Mouse (Mus musculus) monocyte, adult 2 months (primary cell): ENCODE data around the gene Rangrf.
"Not testable (repeated sequence)": the region's sequence is repeated elsewhere in the genome, so short reads cannot be mapped to it uniquely, and the experiment has no call there.

Source experiments
- DNase-seq, 2 experiments: peaks; one replicate each; pipeline ENCODE4 v3.0.0; 2022; ENCODE audit warnings: low spot score in 2 of 2, low read depth in 1 of 2

Rangrf gene

DNA sequence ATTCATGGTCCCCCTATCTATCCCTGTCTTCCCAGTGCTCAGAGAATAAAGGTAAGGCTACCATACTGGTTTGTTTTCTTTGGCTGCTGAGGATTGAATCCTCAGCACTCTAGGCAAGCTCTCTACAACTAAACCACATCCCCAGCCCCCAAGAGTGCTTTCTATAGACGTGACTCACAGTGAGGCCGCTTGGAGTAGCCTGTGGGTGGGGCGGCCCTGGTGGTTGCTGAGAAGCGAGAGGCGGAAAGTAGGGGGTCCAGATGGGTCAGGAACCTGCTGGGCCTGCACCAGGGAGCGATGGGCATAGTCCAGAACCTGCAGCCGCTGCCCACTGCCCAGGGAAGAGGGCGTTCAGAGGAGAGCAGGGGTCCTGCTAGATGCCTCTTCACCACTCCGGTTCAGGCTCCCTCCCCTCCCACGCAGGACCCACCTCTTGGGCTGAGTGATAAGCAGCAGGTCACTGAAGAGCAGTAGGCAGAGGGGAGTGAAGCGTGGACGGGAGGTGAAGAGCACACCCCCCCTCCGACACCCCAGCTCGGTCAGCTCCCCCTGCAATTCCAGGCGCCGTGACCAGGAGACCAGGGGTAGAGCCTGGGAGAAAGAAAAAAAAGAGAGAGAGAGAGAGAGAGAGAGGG lies 28.1 kb downstream of the Rangrf start:
- no peak for DNase-seq

DNA sequence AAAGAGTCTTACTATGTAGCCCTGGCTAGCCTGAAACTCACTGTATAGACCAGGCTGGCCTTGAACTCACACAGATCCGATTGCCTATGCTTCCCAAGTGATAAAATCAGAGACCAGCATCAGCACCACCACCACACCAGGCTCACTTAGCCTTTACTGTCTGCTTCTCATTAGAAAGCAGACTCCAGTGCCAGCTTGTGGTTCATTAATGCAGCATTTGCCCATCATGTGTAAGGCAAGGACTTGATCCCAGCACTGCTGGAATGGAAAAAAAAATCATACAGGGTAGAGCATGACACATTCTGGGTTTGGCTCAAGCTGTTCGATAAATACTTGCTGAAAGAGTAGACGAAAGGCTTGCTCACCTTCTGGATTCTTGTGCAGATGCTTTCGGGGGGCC lies 29.0 kb downstream of the Rangrf start:
- DNase-seq: no peak

DNA sequence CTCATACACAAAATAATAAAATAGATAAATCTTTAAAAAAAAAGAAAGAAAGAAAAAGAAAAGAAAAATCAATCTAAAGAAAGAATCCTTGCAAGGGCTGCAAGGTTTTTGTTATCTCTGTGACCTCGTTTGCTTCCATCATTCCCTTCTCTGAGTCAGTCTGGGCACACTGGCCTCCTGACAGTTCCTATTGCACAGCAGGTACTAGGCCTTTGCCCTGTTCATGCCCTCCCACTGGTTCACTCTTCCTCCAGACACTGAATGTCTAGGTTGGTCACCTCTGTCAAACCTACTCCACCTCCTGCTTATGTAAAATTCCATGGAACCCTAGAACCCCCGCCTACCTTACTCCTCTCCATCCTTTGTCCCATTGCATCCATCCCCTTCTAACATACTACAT lies 29.7 kb downstream of the Rangrf start:
- DNase-seq: no peak

DNA sequence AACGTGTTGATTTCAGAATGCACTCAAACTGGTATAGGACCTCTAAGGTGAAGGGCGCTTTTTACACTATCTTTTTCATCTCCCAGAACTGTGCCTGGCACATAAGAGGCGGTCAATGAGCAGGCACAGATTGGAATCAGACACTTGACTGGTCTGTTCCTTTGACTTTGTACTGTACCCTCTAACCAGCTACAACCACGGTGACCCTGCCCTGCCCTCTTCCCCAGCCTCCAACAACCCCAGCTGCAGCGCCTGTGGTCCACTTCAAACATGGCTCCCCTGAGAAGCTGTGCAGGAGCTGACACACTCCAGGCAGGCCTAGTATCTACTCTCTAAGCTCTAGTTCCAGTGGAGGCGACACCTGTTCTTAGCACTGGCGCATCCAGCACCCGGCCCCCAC lies 32.3 kb downstream of the Rangrf start:
- no peak for DNase-seq

DNA sequence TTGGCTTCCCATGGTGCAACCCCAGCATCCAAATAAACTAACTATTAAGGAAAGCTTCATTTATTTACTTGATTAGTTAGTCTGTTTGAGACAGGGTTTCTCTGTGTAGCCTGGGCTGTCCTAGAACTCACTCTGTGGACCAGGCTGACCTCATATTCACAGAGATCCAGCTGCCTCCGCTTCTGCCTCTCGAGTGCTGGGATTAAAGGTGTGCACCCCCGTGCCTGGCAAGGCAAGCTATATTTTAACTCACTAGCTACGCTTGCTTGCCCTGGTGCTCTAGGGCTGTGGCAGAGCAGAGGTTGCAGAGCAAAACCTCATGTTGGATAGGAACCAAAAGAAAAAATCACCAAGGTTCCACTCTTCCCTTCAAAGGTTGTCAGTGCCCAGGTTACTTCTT lies 34.5 kb downstream of the Rangrf start:
- DNase-seq: no peak

DNA sequence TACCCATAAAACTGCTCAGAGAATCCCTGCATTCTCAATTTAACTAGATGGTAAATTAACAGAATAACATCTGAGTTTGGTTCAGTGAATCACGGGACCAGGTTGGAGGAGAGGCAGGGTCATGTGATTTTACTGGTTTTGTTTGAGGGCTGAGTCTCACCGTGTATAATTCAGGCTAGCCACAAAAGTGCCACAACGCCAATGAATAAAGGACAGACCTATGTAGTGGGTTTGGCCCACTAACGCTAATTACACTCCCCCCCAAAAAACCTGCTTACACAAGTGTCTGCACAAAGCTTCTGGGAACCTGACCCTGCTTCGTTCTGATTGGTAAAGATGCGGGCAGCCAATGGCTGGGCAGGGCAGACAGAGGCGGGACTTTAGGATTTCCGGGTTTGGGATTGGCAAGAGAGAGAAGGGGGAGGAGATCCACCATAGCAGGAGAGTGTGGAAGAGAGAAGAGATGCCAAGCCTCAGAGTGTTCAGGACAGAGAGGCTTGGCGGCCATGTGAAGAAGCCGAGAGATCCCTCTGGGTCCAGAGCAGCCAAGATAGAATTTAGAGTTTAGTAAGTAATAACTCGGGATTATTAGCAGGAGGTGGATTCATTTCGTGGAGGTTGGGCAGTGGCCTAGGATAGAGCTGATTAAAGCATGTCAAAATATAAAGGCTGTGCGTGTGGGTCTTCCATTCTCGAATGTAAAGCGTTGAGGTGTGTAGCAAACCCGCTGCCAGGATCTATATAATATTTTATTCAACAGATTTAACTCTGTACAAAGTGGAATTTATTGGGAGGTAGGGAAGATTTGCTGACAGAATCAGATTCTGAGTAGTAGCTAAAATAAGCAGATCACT lies 35.3 kb downstream of the Rangrf start:
- DNase-seq: peak; percentile 50 to 69

DNA sequence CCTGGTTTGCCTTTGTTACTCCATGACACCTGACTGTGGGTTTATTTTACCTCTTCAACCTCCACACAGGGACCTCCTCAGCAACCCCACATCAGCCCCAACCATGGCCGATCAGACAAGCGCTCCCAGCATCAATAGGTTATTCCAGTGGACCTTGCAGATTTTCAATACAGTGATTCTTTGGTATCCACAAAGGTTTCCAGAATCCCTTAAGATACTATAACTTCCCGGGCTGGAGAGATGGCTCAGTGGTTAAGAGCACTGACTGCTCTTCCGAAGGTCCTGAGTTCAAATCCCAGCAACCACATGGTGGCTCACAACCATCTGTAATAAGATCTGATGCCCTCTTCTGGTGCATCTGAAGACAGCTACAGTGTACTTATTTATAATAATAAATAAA lies 38.0 kb downstream of the Rangrf start:
- DNase-seq: not testable (repeated sequence)

DNA sequence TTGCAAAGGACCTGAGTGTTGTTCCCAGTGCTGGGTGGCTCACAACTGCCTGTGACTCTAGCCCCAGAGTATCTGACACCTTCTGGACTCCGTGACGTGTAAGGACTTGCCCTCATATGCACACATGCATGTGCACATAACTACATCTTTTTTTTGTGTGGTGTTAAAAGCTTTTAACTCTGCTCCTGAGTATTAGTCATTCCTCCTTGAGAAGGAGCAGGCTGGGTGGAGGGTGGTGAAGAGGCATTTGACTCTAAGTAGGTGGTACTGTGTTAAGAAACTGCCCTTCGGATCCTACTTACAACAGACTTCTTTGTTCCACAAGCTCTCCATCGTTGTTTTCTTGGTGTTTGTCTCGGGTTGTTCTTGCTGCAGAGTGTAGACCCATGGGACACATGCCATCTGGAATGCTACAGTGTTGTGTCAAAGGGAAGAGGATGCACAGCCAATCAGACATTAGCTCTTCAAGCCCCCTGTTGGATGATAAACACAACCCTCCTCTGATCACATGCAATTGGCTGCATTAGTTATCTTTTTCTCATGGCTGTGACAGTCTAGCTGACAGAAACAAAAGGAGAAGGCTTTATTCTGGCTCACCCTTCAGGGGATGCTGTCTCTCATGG lies 41.0 kb downstream of the Rangrf start:
- no peak for DNase-seq

DNA sequence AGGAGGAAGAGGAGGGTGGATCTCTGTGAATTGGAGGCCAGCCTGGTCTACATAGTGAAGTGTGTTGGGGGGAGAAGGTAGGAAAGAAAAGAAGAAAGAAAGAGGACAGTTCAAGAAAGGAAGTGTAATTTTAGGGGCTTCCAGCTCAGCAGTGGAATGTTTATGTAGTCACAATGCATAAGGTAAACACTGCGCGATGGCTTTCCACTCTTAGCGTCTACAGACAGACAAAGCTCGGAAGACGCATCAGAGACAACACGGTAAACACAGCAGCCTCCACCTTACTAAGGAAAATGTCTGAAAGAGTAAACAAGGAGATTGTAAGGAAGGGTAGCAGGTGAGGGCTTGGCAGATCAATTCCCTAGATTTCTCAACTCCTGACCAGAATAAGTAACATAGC lies 45.0 kb downstream of the Rangrf start:
- no peak for DNase-seq

DNA sequence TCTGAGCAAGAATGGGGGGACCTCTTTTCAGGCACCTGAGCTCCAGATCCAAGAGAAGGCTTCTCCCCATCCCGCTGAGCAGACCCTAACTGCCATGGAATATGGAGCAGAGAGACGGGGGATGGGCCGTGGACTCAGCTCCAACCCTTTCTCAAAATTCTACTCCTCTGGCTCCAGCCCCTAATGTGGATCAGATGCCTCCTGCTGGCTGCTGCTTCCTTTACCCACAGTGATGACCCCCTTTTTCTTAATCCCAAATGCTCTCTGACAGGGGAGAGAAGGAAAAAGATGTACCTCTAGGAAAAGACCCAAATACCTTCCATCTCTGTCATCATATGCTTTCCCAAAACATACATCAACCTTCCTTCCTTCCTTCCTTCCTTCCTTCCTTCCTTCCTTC lies 48.0 kb downstream of the Rangrf start, which contains the start of gene Odf4:
Gene Odf4 (minus strand): TSS at position 101 of the 400 bp plus-strand sequence.
- no peak for DNase-seq

DNA sequence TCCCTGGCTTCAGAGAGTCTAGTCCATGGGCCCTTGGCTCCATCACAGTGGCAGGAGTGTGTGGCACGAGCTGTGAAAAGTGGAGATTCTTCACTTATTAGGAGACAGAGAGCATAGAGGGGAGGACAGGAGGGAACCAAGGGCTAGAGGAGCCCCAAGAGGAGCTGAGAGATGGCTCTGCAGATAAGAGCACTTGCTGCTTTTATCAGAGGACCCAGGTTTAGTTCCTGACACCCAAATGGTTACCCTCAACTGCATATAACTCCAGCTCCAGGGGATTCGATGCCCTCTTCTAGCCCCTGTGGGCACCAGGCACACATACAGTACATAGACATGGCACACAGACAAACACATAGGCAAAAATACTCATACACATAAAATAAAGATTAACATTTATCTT lies 50.2 kb downstream of the Rangrf start:
- no peak for DNase-seq

DNA sequence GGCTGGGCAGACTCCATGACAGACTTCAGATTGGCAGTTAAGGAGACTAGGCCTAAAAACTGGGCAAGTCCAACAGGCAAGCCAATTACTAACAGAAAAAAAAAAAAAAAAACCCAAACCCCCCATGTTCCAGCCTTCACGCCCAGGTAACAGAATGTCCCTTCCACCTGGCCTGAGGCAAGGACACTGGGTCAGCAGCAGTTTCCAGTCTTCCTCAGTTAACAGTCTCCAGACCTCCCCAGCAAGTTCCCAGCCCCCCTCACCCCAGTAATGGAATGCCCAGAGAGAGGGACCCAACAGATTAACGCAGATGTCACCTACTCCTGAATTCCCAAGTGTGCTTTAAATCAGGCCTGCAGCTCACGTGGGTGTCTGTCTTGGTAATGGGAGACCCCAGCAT lies 51.8 kb downstream of the Rangrf start:
- DNase-seq: no peak
